ENCODE assay signal across 8 mouse cellular contexts in the genomic region with DNA sequence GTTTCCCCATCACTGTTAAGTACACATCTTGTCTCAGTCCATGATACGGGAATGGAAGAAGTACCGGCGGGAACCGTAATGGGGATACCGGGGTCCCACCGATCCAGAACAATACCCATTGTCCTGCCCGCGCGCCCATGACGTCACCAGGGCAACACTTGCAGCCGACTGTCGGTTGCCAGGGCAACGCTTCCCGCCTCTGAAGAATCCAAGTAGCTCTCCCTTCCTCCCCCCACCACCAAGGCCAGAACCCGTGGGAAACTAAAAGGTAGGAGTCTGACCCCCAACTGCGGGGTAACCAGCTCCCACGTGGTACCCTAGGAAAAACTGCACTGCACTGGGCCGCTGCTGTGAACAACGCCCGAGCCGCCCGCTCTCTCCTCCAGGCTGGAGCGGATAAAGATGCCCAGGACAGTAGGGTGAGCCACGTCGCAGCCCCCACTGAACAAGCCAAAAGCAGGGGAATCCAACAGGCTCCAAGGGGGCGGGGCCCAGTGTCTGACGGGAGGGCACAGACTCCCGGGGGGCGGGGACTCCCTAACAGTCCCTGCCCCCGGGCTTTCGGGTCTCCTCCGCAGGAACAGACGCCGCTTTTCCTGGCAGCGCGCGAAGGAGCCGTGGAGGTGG. TPM values are rescaled to one million over a fixed set of nuclear protein-coding genes. Genes with fewer than 3 reads are reported as not detected.
DNase-seq lines count a peak whose midpoint lies in the region; ATAC-seq and TF ChIP-seq lines count a peak whose summit lies in the region.

No protein-coding gene starts in this region.

- H3K4me1 ChIP-seq in hindbrain, embryonic 16.5 days (ENCODE audit: control insufficient read depth, insufficient read depth, low read depth, low read length) = peaks cover 27% of the 10 kb centered on the region

- peak overlapping the region; percentile 81 for H3K9ac ChIP-seq in hindbrain, embryonic 16.5 days (ENCODE audit: low read depth, low read length)

- TF ChIP-seq CTCF in left cerebral cortex, adult 2 months (IDR thresholded peaks at IDR 0.05) = no peak

- H3K27me3 ChIP-seq in hindbrain, embryonic 16.5 days (replicated peaks; ENCODE audit: control insufficient read depth, insufficient read depth, low read length) = no peaks in the 10 kb centered on the region

- H3K27ac ChIP-seq in hindbrain, embryonic 16.5 days (ENCODE audit: low read depth, low read length) = peak overlapping the region; percentile 99
- H3K27ac ChIP-seq in left cerebral cortex, adult 2 months = peak overlapping the region; percentile 98

- WGBS in hindbrain, embryonic 16.5 days = 0% methylated on average over 36 of the region's 38 CpGs

- peak overlapping the region; percentile 69 for H3K4me2 ChIP-seq in hindbrain, embryonic 16.5 days (ENCODE audit: low read length)

- intact Hi-C loops in left cerebral cortex, adult 2 months (cut with DNase I) = loop anchor here (5.0 kb wide), 1 partner anchor 465 kb away; a partner anchor contains a TSS

- no peaks in the 10 kb centered on the region for H3K36me3 ChIP-seq in hindbrain, embryonic 16.5 days (ENCODE audit: control insufficient read depth, insufficient read depth, low read length)

- H3K9me3 ChIP-seq in hindbrain, embryonic 16.5 days (ENCODE audit: control insufficient read depth, low read length) = no peaks in the 10 kb centered on the region

- peak; percentile 84 for ATAC-seq in hindbrain, embryonic 16.5 days

- DNase-seq in adipocyte (ENCODE audit: low spot score) = peak; percentile 55
- peak; percentile 72 to 85 for DNase-seq in cerebellum, postnatal 4 days (ENCODE audit: low spot score in 2 of 2)
- peak; percentile 85 to 87 for DNase-seq in frontal cortex, postnatal 36 days (ENCODE audit: low spot score in 2 of 2)
- peak; percentile 86 to 88 for DNase-seq in left cerebral cortex, adult 2 months (ENCODE audit: extremely low spot score in 1 of 2, low spot score in 2 of 2)
- peak; percentile 92 for DNase-seq in lung, postnatal 36 days
- peak; percentile 95 for DNase-seq in retina, postnatal 1 day
- DNase-seq in thymus, postnatal 4 days = peak; percentile 95

- peak overlapping the region; percentile 70 for H3K4me3 ChIP-seq in hindbrain, embryonic 16.5 days (ENCODE audit: low read length)
- H3K4me3 ChIP-seq in left cerebral cortex, adult 2 months = peak overlapping the region; percentile 94

RNA-seq across cellular contexts. Expression of a gene that starts 2.7 kb away (rescaled TPM):
- polyA plus RNA-seq in hindbrain, embryonic 16.5 days (2015; fragmentation: Nextera tagmentation; extraction: Ambion mirVana) = 3.4 and 4.9 TPM in 2 replicates
- 1 to 10 TPM; 1.8 to 3.3 TPM for total RNA-seq in left cerebral cortex, adult 2 months (2021)

RNA-seq across cellular contexts. Expression of a gene that starts 4.2 kb away (rescaled TPM):
- polyA plus RNA-seq in hindbrain, embryonic 16.5 days (2015; fragmentation: Nextera tagmentation; extraction: Ambion mirVana) = 7.3 and 8.3 TPM in 2 replicates
- total RNA-seq in left cerebral cortex, adult 2 months (2021) = 10 to 100 TPM; 49.6 to 68.5 TPM

RNA-seq across cellular contexts. Expression of a gene that starts 10.8 kb away (rescaled TPM):
- 1.3 and 1.6 TPM in 2 replicates for polyA plus RNA-seq in hindbrain, embryonic 16.5 days (2015; fragmentation: Nextera tagmentation; extraction: Ambion mirVana)
- 1 to 10 TPM in 1 of 2 experiments, under 1 TPM in 1; 0.47 to 1.2 TPM for total RNA-seq in left cerebral cortex, adult 2 months (2021)

RNA-seq across cellular contexts. Expression of a gene that starts 16.6 kb away (rescaled TPM):
- 281 and 296 TPM in 2 replicates for polyA plus RNA-seq in hindbrain, embryonic 16.5 days (2015; fragmentation: Nextera tagmentation; extraction: Ambion mirVana)
- total RNA-seq in left cerebral cortex, adult 2 months (2021) = 10 to 100 TPM; 70.7 to 71.5 TPM

RNA-seq across cellular contexts. Expression of a gene that starts 17.2 kb away (rescaled TPM):
- polyA plus RNA-seq in hindbrain, embryonic 16.5 days (2015; fragmentation: Nextera tagmentation; extraction: Ambion mirVana) = 122 and 128 TPM in 2 replicates
- total RNA-seq in left cerebral cortex, adult 2 months (2021) = 100 to 1,000 TPM; 156 to 166 TPM

Comparison
In these comparisons a context has a peak if more than half of its experiments do, and no peak if none do; other contexts are left out.
1. Peak in every context shown above with its lines: DNase-seq, ATAC-seq, H3K4me3 ChIP-seq and H3K27ac ChIP-seq.